Mouse (Mus musculus) liver, embryonic 11.5 days (tissue): ENCODE measurements around the gene Cldn34c3. TPM values are rescaled to one million over a fixed set of nuclear protein-coding genes. Genes with fewer than 3 reads are reported as not detected.
"Not testable (repeated sequence)": the region's sequence is repeated elsewhere in the genome, so short reads cannot be mapped to it uniquely, and the experiment has no call there.

Experiments used
- ATAC-seq: fragments of 200-750 bp; cut with Nextera tagmentation; replicated peaks from 2 replicates; pipeline ENCODE4 v1.8.0; 2017; ENCODE audit warnings: moderate number of reproducible peaks, mild to moderate bottlenecking, moderate TSS enrichment, moderate library complexity; ENCODE audit not compliant: low FRiP score
- DNase-seq: peaks from one replicate; pipeline ENCODE4 v3.0.0-alpha.2; 2017; ENCODE audit warnings: low spot score
- H3K27ac ChIP-seq: fragments of 300-500 bp; sonication (generic); 2 replicates; pipeline ENCODE4 v1.5.1; 2014; ENCODE audit warnings: mild to moderate bottlenecking, low read depth, low read length, control low read depth
- H3K27me3 ChIP-seq: fragments of 300-500 bp; sonication (generic); replicated peaks from 2 replicates; pipeline ENCODE4 v1.6.1; 2014; ENCODE audit warnings: low read length, mixed read lengths; ENCODE audit not compliant: control insufficient read depth, insufficient read depth
- H3K36me3 ChIP-seq: fragments of 300-500 bp; sonication (generic); 2 replicates; pipeline ENCODE4 v1.6.1; 2014; ENCODE audit warnings: mild to moderate bottlenecking, low read length, moderate library complexity, mixed read lengths; ENCODE audit not compliant: control insufficient read depth, insufficient read depth
- H3K4me1 ChIP-seq: fragments of 300-500 bp; sonication (generic); replicated peaks from 2 replicates; pipeline ENCODE4 v1.6.1; 2014; ENCODE audit warnings: low read length, mixed read lengths; ENCODE audit not compliant: control insufficient read depth, insufficient read depth
- H3K4me2 ChIP-seq: fragments of 300-500 bp; sonication (generic); 2 replicates; pipeline ENCODE4 v1.6.1; 2014; ENCODE audit warnings: mild to moderate bottlenecking, control low read depth, moderate library complexity
- H3K4me3 ChIP-seq: fragments of 300-500 bp; sonication (generic); 2 replicates; pipeline ENCODE4 v1.5.1; 2014; ENCODE audit warnings: low read depth, low read length, control low read depth
- H3K9ac ChIP-seq: fragments of 300-500 bp; sonication (generic); 2 replicates; pipeline ENCODE4 v1.6.1; 2014; ENCODE audit warnings: low read depth, low read length, control low read depth
- H3K9me3 ChIP-seq: fragments of 300-500 bp; sonication (generic); 2 replicates; pipeline ENCODE4 v1.6.1; 2016; ENCODE audit warnings: low read length, inconsistent platforms, mixed read lengths; ENCODE audit not compliant: control insufficient read depth
- polyA plus RNA-seq: library from polyadenylated mRNA; unstranded; fragments of >200 nt; fragmentation: Nextera tagmentation; extraction: Ambion mirVana; gene quantifications from 2 replicates; pipeline ENCODE4 v1.2.1, GENCODE M21; 2014

The Cldn34c3 gene
- 0.27 TPM in 1 of 2 replicates, not detected in the other for polyA plus RNA-seq

DNA sequence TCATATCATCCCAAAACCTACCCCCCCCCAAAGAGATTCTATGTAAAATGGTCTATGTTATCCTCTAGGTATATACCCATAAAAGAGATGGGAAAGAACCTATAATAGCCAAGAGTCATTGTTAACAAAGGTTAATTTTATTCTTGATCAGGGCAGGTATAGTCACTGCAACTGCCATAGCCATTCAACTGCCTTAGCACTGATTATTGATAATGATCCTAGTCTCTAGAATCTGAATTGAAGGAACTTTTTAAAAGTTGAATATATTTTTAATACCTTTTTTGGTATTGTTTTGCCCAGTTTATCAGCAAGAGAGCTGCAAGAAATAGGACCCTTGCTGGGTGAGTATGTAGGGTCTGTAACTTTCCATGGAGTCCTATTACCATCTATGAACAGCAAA is at the start of gene Cldn34c3:
Cldn34c3 (plus strand) TSS at position 301 of the 400 bp plus-strand sequence.
- DNase-seq, H3K9ac ChIP-seq, H3K27ac ChIP-seq, H3K4me2 ChIP-seq, H3K27me3 ChIP-seq, H3K9me3 ChIP-seq, H3K36me3 ChIP-seq, H3K4me3 ChIP-seq, ATAC-seq, H3K4me1 ChIP-seq: not testable (repeated sequence)

Other genes with a start within 250 kb of the Cldn34c3 start
- not detected in 2 replicates for gene Cldn34c2, start 212.0 kb upstream of the Cldn34c3 start, polyA plus RNA-seq
- not detected in 2 replicates for gene Gm17467, start 88.9 kb upstream of the Cldn34c3 start, polyA plus RNA-seq